Comparison of ENCODE assay signal across 20 mouse cellular contexts in genomic region chr9:35048449-35048848, GRCm38 (mm10).
DNase-seq lines count a peak whose midpoint lies in the region; TF ChIP-seq lines count a peak whose summit lies in the region.
"Had no signal": no experiment of that assay in that cellular context is flagged by ENCODE, and none has a peak within 500 bp of the region (broad histone marks: within the 10 kb centered on the region; RNA-seq: fewer than 3 reads in every experiment).

No protein-coding gene starts in this region.

- no peaks in the 10 kb centered on the region for H3K27me3 ChIP-seq in kidney, adult 2 months (replicated peaks; ENCODE audit: control insufficient read depth, insufficient read depth, low read length)
- H3K27me3 ChIP-seq: embryonic facial prominence, embryonic 13.5 days; forebrain, embryonic 13.5 days; heart, embryonic 15.5 days; hindbrain, embryonic 15.5 days; Patski had no signal

- no peak overlapping the region for H3K27ac ChIP-seq in kidney, adult 2 months (ENCODE audit: insufficient read depth, low read depth, low read length)
- H3K27ac ChIP-seq: embryonic facial prominence, embryonic 10.5 days; embryonic facial prominence, embryonic 13.5 days; forebrain, embryonic 13.5 days; heart, embryonic 15.5 days; hindbrain, embryonic 15.5 days had no signal

- H3K4me1 ChIP-seq in kidney, adult 2 months (ENCODE audit: control insufficient read depth, insufficient read depth, low read length) = 0 out of 2 replicates have a peak, but pooled peaks cover 9% of the 10 kb centered on the region

- TF ChIP-seq CTCF in kidney, adult 2 months (conservative IDR thresholded peaks at IDR 0.05; ENCODE audit: insufficient read depth, insufficient read length, low read depth, low read length) = no peak

- TF ChIP-seq POLR2A in kidney, adult 2 months (IDR thresholded peaks at IDR 0.05; ENCODE audit: low read depth, low read length) = no peak

- 82% methylated on average over 6 of the region's 6 CpGs for WGBS in kidney, adult 2 months

- H3K4me3 ChIP-seq in kidney, adult 2 months (ENCODE audit: insufficient read depth, low read depth, low read length) = no peak overlapping the region
- H3K4me3 ChIP-seq: embryonic facial prominence, embryonic 10.5 days; embryonic facial prominence, embryonic 13.5 days; erythroblast, embryonic 14.5 days; forebrain, embryonic 13.5 days; heart, embryonic 12.5 days; heart, embryonic 15.5 days; hindbrain, embryonic 15.5 days had no signal

- H3K36me3 ChIP-seq in kidney, adult 2 months (ENCODE audit: control insufficient read depth, insufficient read depth, low read length) = peaks cover 1% of the 10 kb centered on the region; the same call in 1 of the 2 replicates

- peak; percentile 0 for DNase-seq in adrenal gland, postnatal 10 days
- DNase-seq in adrenal gland, adult 2 months = no peak
- DNase-seq in cerebellum, adult 9-11 months = peak; percentile 0
- no peak for DNase-seq in cerebellum, adult 18-20 months
- DNase-seq in kidney, postnatal 10 days = peak; percentile 2
- DNase-seq in kidney, adult 2 months = no peak
- DNase-seq in gastrocnemius, postnatal 25 days = no peak
- DNase-seq: adrenal gland, postnatal 36 days; cerebellum, adult 11 months; cerebellum, adult 9-10 months; embryo, embryonic 11 days; gastrocnemius, postnatal 10 days had no signal

Comparison
In these comparisons a context has a peak if more than half of its experiments do, and no peak if none do; other contexts are left out.
1. DNase-seq: peak in adrenal gland, postnatal 10 days (single experiment), cerebellum, adult 9-11 months (single experiment) and kidney, postnatal 10 days (single experiment); none in adrenal gland, adult 2 months (single experiment), cerebellum, adult 18-20 months (0 of 2), kidney, adult 2 months (single experiment) and gastrocnemius, postnatal 25 days (single experiment).